Comparison of ENCODE assay signal across 8 mouse cellular contexts in the genomic region with DNA sequence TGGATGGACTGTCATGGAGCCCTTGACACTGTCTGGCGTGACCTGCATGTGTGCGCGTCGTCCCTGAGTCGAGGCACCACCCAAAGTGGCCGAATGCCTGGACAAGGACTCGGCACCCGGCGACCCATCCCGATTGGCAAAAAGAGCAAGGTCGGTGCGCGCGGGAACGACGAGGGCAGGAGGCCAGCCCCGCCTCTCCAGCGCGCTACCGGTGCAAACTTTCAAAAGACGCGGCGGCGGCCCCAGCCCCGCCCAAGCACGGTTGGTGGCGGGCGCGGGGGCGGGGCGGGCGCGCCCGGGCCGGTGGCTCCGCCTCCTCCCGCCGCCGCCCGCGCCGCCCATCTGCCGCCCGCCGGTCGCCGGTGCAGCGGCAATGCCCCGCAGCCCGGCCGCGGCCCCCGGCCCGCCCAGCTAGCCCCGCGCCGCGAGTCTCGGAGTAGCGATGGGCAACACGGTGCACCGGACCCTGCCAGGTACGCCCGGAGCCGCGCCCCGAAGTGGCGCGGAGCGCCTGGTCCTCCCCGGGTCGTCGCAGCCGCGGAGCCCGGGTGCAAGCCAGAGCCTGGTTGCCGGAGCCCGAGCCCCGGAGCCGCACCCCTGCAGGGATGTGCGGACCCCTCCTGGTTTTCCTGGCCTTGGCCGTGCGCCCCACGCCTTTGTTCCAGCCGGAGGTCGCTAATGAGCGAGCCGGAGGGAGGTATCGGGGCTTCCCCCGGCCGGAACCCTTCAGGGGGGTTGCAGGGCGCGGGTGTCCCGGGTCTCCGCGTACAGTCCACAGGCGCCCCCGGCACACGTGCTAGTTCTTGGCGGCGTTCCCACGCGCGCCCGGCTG. TPM values are rescaled to one million over a fixed set of nuclear protein-coding genes. Genes with fewer than 3 reads are reported as not detected.
DNase-seq lines count a peak whose midpoint lies in the region; ATAC-seq and TF ChIP-seq lines count a peak whose summit lies in the region.

A gene (plus strand): TSS at position 307 of the 832 bp plus-strand sequence.

- H3K4me3 ChIP-seq in bone marrow macrophage, adult 2 months (ENCODE audit: insufficient read depth, low read length): peak within 1 kb of the TSS; percentile 57
- peak within 1 kb of the TSS; percentile 62 for H3K4me3 ChIP-seq in lung, postnatal 0 days (ENCODE audit: low read depth, low read length)

- no peaks in the 10 kb centered on the region for H3K27me3 ChIP-seq in lung, postnatal 0 days (replicated peaks; ENCODE audit: insufficient read depth, low read length)

- H3K9ac ChIP-seq in lung, postnatal 0 days (replicated peaks; ENCODE audit: low read depth): peak within 1 kb of the TSS; percentile 56

- DNase-seq in MN1 (ENCODE audit: low spot score): peak; percentile 61
- DNase-seq in heart, postnatal 14 days: peak; percentile 75 to 79
- DNase-seq in large intestine, adult 2 months (ENCODE audit: low read depth, low spot score): no peak
- DNase-seq in lung, postnatal 0 days (ENCODE audit: low spot score): peak; percentile 48
- DNase-seq in right cerebral cortex, postnatal 25 days: peak; percentile 37

- under 1% methylated on average over 104 of the region's 105 CpGs for WGBS in large intestine, adult 2 months
- WGBS in lung, postnatal 0 days: under 1% methylated on average over 68 of the region's 105 CpGs

- no peaks in the 10 kb centered on the region for H3K36me3 ChIP-seq in lung, postnatal 0 days (ENCODE audit: insufficient read depth, low read length)

- TF ChIP-seq EP300 in lung, postnatal 0 days (IDR thresholded peaks at IDR 0.05): no peak

- intact Hi-C loops in heart, postnatal 14 days (cut with DNase I): loop anchor here (5.0 kb wide), 2 partner anchors 32 to 38 kb away; no protein-coding TSS in a partner anchor

- TF ChIP-seq CTCF in bone marrow macrophage, adult 2 months (IDR thresholded peaks at IDR 0.05; ENCODE audit: low read depth, low read length): no peak
- TF ChIP-seq CTCF in lung, postnatal 0 days (IDR thresholded peaks at IDR 0.05): no peak; the same call in 1 of the 2 replicates

- H3K4me2 ChIP-seq in lung, postnatal 0 days (replicated peaks; ENCODE audit: low read depth, low read length): peak within 1 kb of the TSS; percentile 99

- H3K9me3 ChIP-seq in lung, postnatal 0 days (ENCODE audit: low read length): no peaks in the 10 kb centered on the region

- no peaks in the 10 kb centered on the region for H3K4me1 ChIP-seq in bone marrow macrophage, adult 2 months (ENCODE audit: control insufficient read depth, insufficient read depth, low read length)
- 0 out of 2 replicates have a peak, but pooled peaks cover 7% of the 10 kb centered on the region for H3K4me1 ChIP-seq in lung, postnatal 0 days (ENCODE audit: insufficient read depth, low read depth, low read length)

- ATAC-seq in erythroid progenitor cell, adult 5-6 weeks (replicated peaks; ENCODE audit: low FRiP score, poor library complexity, severe bottlenecking): peak; percentile 84
- ATAC-seq in lung, postnatal 0 days: peak; percentile 73
- ATAC-seq in monocyte, adult 5-6 weeks (replicated peaks; ENCODE audit: insufficient number of reproducible peaks, low FRiP score, low TSS enrichment, poor library complexity, severe bottlenecking): no peak

- no peak within 1 kb of the TSS for H3K27ac ChIP-seq in bone marrow macrophage, adult 2 months (ENCODE audit: insufficient read depth, low read depth, low read length)
- peak within 1 kb of the TSS; percentile 51; the same call in 1 of the 2 replicates for H3K27ac ChIP-seq in lung, postnatal 0 days (ENCODE audit: low read length)

- no peak for TF ChIP-seq POLR2A in bone marrow macrophage, adult 2 months (IDR thresholded peaks at IDR 0.05; ENCODE audit: borderline replicate concordance, low read depth, low read length)

RNA-seq across cellular contexts. Expression of the gene that starts here (rescaled TPM):
- polyA plus RNA-seq in bone marrow macrophage, adult 2 months (2012; ENCODE audit: insufficient read depth, insufficient read length, missing spikeins): 6.6 and 7.9 TPM in 2 replicates
- total RNA-seq in erythroid progenitor cell, adult 5-6 weeks (2015; ENCODE audit: low replicate concordance): 0.72 and 2.5 TPM in 2 replicates
- 1.5 and 2.4 TPM in 2 replicates for total RNA-seq in erythroid progenitor cell, adult 5-6 weeks (2017; ENCODE audit: low replicate concordance)
- 10 to 100 TPM in 1 of 2 experiments, 1 to 10 TPM in 1; 8.9 to 12.3 TPM for total RNA-seq in heart, postnatal 14 days (2021)
- 13.7 and 16.0 TPM in 2 replicates for polyA plus RNA-seq in large intestine, adult 2 months (2012; rRNA removed)
- polyA plus RNA-seq in lung, postnatal 0 days (2015; fragmentation: Nextera tagmentation; extraction: Ambion mirVana): 0.98 and 1.5 TPM in 2 replicates
- total RNA-seq in monocyte, adult 5-6 weeks (2017): 0.11 to 0.29 TPM in 2 of 3 replicates, not detected in the other
